Mouse (Mus musculus) liver, postnatal 0 days (tissue): Measurements from ENCODE around the gene Mpv17l2. TPM values are rescaled to one million over a fixed set of nuclear protein-coding genes. Genes with fewer than 3 reads are reported as not detected.

Source experiments
- ATAC-seq: fragments of 200-750 bp; cut with Nextera tagmentation; 2 replicates; pipeline ENCODE4 v1.8.0; 2017; ENCODE audit warnings: mild to moderate bottlenecking, moderate library complexity
- DNase-seq: peaks from one replicate; pipeline ENCODE4 v3.0.0-alpha.2; 2016
- H3K27ac ChIP-seq: fragments of 300-500 bp; sonication (generic); 2 replicates; pipeline ENCODE4 v1.5.1; 2014; ENCODE audit warnings: antibody characterized with exemption, moderate library complexity, mild to moderate bottlenecking, low read depth
- H3K27me3 ChIP-seq: fragments of 300-500 bp; sonication (generic); 2 replicates; pipeline ENCODE4 v1.6.1; 2014; ENCODE audit warnings: low read length, control low read depth, mixed read lengths; ENCODE audit not compliant: insufficient read depth
- H3K36me3 ChIP-seq: fragments of 300-500 bp; sonication (generic); replicated peaks from 2 replicates; pipeline ENCODE4 v1.6.1; 2014; ENCODE audit warnings: mild to moderate bottlenecking, control low read depth, low read length, moderate library complexity, mixed read lengths; ENCODE audit not compliant: insufficient read depth
- H3K4me1 ChIP-seq: fragments of 300-500 bp; sonication (generic); 2 replicates; pipeline ENCODE4 v1.6.1; 2014; ENCODE audit warnings: antibody characterized with exemption, mild to moderate bottlenecking, control low read depth; ENCODE audit not compliant: insufficient read depth
- H3K4me2 ChIP-seq: fragments of 300-500 bp; sonication (generic); 2 replicates; pipeline ENCODE4 v1.6.1; 2014; ENCODE audit warnings: low read depth, mild to moderate bottlenecking, low read length, moderate library complexity, mixed read lengths
- H3K4me3 ChIP-seq: fragments of 300-500 bp; sonication (generic); 2 replicates; pipeline ENCODE4 v1.5.1; 2014; ENCODE audit warnings: low read depth, low read length
- H3K9ac ChIP-seq: fragments of 300-500 bp; sonication (generic); replicated peaks from 2 replicates; pipeline ENCODE4 v1.6.1; 2014; ENCODE audit warnings: mild to moderate bottlenecking, moderate library complexity
- H3K9me3 ChIP-seq: fragments of 300-500 bp; sonication (generic); 2 replicates; pipeline ENCODE4 v1.6.1; 2016; ENCODE audit warnings: mild to moderate bottlenecking, control low read depth, low read length, mixed read lengths
- CTCF ChIP-seq: sonication (generic); IDR thresholded peaks from 2 replicates; pipeline ENCODE4 v1.5.1; 2016; ENCODE audit warnings: antibody characterized with exemption, low read depth
- EP300 ChIP-seq: IDR thresholded peaks from 2 replicates; pipeline ENCODE4 v1.6.1; 2016; ENCODE audit warnings: antibody characterized with exemption, low read depth, mild to moderate bottlenecking
- WGBS: fragments of 180-500 bp; shearing (Covaris S2); extraction: QIAGEN DNeasy Blood & Tissue Kit; methylation state at CpG from one replicate; pipeline ENCODE4 v1.1.7; 2014; ENCODE audit not compliant: insufficient replicate concordance; 5-methylcytosine and 5-hydroxymethylcytosine counted together
- polyA plus RNA-seq: library from polyadenylated mRNA; unstranded; fragments of >200 nt; fragmentation: Nextera tagmentation; extraction: Ambion mirVana; gene quantifications from 2 replicates; pipeline ENCODE4 v1.2.1, GENCODE M21; 2015

The Mpv17l2 gene
- polyA plus RNA-seq, 1 experiment from 2014 or later, result 36.3 TPM

DNA sequence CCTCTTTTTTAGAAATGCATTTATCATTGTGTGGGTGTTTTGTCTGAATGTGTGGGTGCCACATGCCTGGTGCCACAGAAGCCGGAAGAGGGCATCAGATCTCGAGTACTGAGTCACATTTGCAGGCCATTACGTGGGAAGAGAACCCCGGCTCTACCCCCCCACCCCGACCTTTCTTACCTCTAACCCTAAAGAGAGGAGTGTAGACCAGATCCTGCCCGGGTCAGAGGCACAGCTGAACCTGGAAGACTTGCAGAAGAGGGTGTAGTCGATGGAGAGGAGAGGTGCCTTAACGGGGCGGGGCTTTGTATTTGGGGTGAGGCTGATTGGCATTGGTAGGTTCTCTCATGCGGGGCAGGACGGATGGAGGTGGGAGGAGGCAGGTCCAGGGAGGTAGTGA, 15.9 kb downstream of the Mpv17l2 start:
- H3K9me3 ChIP-seq, result no peaks in the 10 kb centered on the region
- no peak overlapping the region for H3K4me3 ChIP-seq
- H3K27ac ChIP-seq, result no peak overlapping the region
- H3K27me3 ChIP-seq, result peaks cover 46% of the 10 kb centered on the region
- 44% methylated on average over 11 of the region's 11 CpGs for WGBS
- no peak overlapping the region for H3K4me2 ChIP-seq
- no peak overlapping the region for H3K9ac ChIP-seq
- no peak for TF ChIP-seq CTCF
- no peak for TF ChIP-seq EP300
- H3K4me1 ChIP-seq, result peaks cover 15% of the 10 kb centered on the region
- no peak for DNase-seq
- H3K36me3 ChIP-seq, result no peaks in the 10 kb centered on the region
- no peak for ATAC-seq

DNA sequence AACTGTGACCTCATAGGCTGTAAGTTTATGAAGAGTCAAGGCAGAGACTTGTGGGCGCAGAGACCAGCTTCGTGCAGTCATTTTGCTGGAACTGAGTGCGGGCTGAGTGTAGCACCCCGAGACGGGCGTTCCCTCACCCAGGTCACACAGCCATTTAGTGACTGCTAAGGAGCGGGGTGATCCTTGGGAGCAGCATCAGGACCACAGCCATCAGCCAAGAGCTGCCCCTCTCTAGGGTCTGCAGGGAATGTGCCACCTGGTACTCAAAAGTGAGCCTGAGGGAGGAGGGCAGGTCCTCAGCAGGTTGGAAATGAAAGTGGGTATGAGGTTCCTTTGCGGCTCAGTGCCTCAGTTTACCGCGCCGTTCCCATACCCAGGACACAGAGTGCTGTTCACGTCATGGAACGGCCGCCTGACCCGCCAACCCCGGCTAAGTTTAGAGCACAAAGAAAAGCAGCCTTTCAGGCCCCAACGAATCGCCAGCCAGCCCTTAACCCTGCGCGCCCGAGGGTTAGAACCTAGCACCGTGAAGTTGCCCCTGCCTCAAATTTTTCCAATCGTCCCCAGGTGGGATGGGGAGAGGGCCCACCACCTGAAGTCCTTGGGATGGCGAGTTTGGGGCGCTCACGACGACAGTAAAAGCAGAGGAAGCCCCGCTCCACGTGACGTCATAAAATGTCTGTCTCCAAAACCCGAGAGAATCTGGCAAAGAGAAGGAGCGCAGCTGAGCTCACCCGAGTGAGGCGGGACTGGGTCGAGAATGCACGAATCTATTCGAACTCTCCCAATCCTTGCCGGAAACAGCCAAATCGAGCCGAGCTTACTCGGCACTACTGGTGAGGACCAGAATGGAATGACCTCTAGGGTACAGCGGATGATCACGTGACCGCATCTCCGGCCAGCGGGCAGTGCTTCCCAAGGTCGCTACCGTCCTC, 16.8 kb downstream of the Mpv17l2 start:
- Histone ChIP-seq H3K4me2 (peak overlapping the region; percentile 64), H3K9me3 (no peaks in the 10 kb centered on the region), H3K36me3 (no peaks in the 10 kb centered on the region), H3K27ac (no peak overlapping the region), H3K9ac (peak overlapping the region; percentile 53), H3K27me3 (peaks cover 42% of the 10 kb centered on the region), H3K4me3 (peak overlapping the region; percentile 27), H3K4me1 (peaks cover 14% of the 10 kb centered on the region)
- peak; percentile 64 for DNase-seq
- TF ChIP-seq CTCF (no peak), EP300 (no peak)
- ATAC-seq, result peak; percentile 77
- 6% methylated on average over 48 of the region's 48 CpGs for WGBS

DNA sequence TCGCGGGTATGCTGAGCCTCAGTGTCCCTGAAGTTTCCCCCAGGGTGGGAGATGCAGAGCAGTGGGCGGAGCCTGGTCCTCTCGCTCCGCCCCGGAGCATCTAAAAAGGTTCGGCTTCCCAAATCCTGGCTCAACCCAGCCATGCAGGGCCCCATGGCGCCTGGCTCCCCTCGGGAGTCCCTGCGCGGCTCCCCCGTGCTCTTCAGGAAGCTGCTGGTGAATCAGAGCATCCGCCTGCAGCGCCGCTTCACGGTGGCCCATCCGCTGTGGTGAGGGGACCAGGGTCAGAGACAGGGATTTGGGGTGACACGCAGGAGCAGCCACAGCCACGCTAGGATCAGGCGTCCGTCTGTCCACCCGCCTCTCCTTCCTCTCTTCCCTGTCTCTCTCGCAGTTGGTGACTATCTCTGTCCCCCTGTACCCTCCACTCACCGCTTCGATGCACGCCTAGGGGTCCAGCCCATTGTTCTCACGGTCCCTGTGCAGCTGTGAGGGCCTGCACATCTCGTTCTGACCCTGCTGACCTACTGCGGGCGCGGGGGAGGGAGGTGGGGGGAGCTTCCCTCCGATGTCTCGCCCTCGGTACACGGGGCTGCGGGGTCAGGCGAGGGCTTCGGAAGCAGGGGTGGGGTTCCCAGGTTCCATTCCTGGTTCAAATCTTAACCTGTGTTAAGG, 17.6 kb downstream of the Mpv17l2 start:
- H3K27me3 ChIP-seq, result peaks cover 42% of the 10 kb centered on the region
- ATAC-seq (0 out of 2 replicates have a peak, but pooled peaks have one; percentile 12), DNase-seq (no peak)
- no peak overlapping the region for H3K27ac ChIP-seq
- no peaks in the 10 kb centered on the region for H3K36me3 ChIP-seq
- H3K4me2 ChIP-seq, result peak overlapping the region; percentile 64
- H3K4me3 ChIP-seq, result peak overlapping the region; percentile 27; the same call in 1 of the 2 replicates
- TF ChIP-seq CTCF (no peak), EP300 (no peak)
- H3K9ac ChIP-seq, result no peak overlapping the region
- 10% methylated on average over 37 of the region's 38 CpGs for WGBS
- H3K9me3 ChIP-seq, result no peaks in the 10 kb centered on the region
- peaks cover 14% of the 10 kb centered on the region for H3K4me1 ChIP-seq

DNA sequence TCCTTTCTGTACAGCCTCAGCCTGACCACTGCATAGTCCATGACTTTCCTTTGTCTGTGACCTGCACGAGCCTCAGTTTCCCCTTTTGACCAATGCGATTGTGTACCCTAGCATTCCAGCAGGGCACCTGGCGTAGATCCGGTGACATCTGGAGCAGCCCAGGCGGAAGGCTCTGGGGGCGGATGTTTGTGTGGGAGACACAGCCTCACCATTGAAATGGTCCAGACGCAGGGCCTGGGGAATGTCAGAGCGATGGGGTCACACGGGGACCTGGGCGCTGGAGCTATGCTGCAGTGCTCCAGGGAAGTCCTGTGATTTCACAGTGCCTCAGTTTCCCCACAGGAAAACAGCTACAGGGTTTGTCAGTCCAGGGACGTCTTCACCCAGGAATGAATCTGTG, 18.6 kb downstream of the Mpv17l2 start:
- Histone ChIP-seq H3K4me3 (no peak overlapping the region), H3K9me3 (no peaks in the 10 kb centered on the region), H3K27ac (no peak overlapping the region), H3K4me1 (peaks cover 14% of the 10 kb centered on the region), H3K36me3 (no peaks in the 10 kb centered on the region), H3K27me3 (peaks cover 42% of the 10 kb centered on the region), H3K4me2 (no peak overlapping the region), H3K9ac (no peak overlapping the region)
- ATAC-seq (no peak), DNase-seq (no peak)
- TF ChIP-seq EP300 (no peak), CTCF (no peak)
- 62% methylated on average over 11 of the region's 11 CpGs for WGBS

DNA sequence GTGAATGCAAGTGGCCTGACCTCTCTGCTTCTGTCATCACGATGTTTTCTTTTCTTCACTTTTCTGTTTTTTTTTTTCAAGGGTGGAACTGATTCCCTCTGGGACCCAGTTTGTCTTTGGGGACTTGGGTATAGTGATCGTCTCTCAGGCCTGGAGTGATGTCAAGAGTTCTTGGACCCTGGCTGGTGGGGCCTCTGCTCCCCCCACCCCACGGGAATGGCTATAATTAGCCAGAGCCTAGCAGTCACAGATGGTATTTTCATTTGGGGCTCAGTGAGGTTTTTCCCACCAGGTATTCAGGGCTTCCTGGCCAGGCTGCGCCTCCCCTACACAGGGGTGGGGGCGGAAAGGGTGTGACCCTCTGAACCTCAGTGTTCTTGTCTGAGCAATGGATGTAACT, 19.1 kb downstream of the Mpv17l2 start:
- Histone ChIP-seq H3K4me2 (no peak overlapping the region), H3K4me3 (no peak overlapping the region), H3K36me3 (no peaks in the 10 kb centered on the region), H3K27me3 (peaks cover 42% of the 10 kb centered on the region), H3K27ac (no peak overlapping the region), H3K9me3 (no peaks in the 10 kb centered on the region), H3K4me1 (peaks cover 14% of the 10 kb centered on the region), H3K9ac (no peak overlapping the region)
- ATAC-seq, result no peak
- WGBS, result 57% methylated on average over 5 of the region's 5 CpGs
- no peak for TF ChIP-seq CTCF
- TF ChIP-seq EP300, result no peak
- no peak for DNase-seq

DNA sequence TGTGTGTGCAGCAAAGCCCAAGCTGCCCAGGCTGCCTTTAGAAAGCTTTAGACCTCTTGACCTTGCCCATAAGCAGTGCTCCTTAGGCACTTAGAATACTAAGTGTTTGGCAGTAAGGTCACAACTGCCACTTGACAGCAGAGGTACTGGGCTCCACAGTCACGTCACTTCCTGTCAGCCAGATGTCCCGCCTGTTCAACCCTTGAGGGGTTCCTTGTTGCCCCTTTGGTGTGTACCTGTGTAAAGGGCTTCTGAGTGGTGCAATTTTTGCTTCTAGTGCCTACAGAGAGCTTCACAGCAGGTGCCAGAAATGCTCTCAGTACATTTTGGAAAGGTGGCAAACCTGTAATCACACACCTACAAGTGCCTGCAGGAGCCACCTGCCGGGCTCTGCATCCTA, 22.5 kb downstream of the Mpv17l2 start:
- H3K4me1 ChIP-seq, result peaks cover 3% of the 10 kb centered on the region
- TF ChIP-seq CTCF (no peak), EP300 (no peak)
- no peak overlapping the region for H3K4me2 ChIP-seq
- DNase-seq (no peak), ATAC-seq (no peak)
- H3K9me3 ChIP-seq, result no peaks in the 10 kb centered on the region
- no peak overlapping the region for H3K27ac ChIP-seq
- no peaks in the 10 kb centered on the region for H3K36me3 ChIP-seq
- 47% methylated on average over 3 of the region's 3 CpGs for WGBS
- no peak overlapping the region for H3K4me3 ChIP-seq
- peaks cover 15% of the 10 kb centered on the region for H3K27me3 ChIP-seq
- H3K9ac ChIP-seq, result no peak overlapping the region
